ENCODE assay signal across 8 mouse cellular contexts in the genomic region with DNA sequence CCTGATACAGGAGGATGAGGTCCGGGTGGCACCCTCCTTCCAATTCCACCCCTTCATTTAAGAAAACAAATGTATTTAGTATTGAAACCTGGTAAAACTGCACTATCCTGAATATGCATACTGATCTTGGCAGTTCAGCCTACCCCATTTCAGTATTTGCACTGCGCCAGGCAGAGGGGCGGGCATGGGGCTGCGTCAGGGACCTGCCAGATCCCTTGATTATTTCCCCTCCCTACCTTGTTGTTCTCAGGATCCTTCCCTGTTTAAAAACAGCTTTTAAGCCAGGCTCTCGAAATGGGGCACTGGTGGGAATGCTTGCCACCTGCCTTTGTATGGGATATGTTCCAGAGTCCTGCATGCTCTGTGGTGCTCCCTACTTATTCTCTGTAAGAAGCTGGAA. TPM values are rescaled to one million over a fixed set of nuclear protein-coding genes. Genes with fewer than 3 reads are reported as not detected.
DNase-seq lines count a peak whose midpoint lies in the region; ATAC-seq and TF ChIP-seq lines count a peak whose summit lies in the region.

No protein-coding gene starts in this region.

- no peak for TF ChIP-seq CTCF in liver, adult 2 months (IDR thresholded peaks at IDR 0.05; ENCODE audit: low read depth, low read length)
- TF ChIP-seq CTCF in intestine, postnatal 0 days (IDR thresholded peaks at IDR 0.05; ENCODE audit: low read depth), result no peak
- TF ChIP-seq CTCF in small intestine, adult 2 months (IDR thresholded peaks at IDR 0.05; ENCODE audit: extremely low read depth, insufficient read length, insufficient replicate concordance, low read depth, low read length), result no peak

- TF ChIP-seq POLR2A in liver, adult 2 months (IDR thresholded peaks at IDR 0.05; ENCODE audit: extremely low read depth, insufficient read depth, low read length), result no peak
- no peak for TF ChIP-seq POLR2A in small intestine, adult 2 months (IDR thresholded peaks at IDR 0.05; ENCODE audit: low read depth, low read length)

- H3K79me2 ChIP-seq in liver, adult 2 months (ENCODE audit: control insufficient read depth, insufficient read depth, low read length), result peaks cover 26% of the 10 kb centered on the region

- 0 out of 2 replicates have a peak overlapping the region, but pooled peaks have one; percentile 89 for H3K9ac ChIP-seq in liver, adult 2 months (ENCODE audit: low read depth, low read length)
- peak overlapping the region; percentile 72 for H3K9ac ChIP-seq in embryonic facial prominence, embryonic 12.5 days
- peak overlapping the region; percentile 66; the same call in 1 of the 2 replicates for H3K9ac ChIP-seq in intestine, postnatal 0 days (ENCODE audit: low read depth, low read length)

- ATAC-seq in embryonic facial prominence, embryonic 12.5 days (ENCODE audit: insufficient number of reproducible peaks, insufficient read depth, low FRiP score, low TSS enrichment), result no peak
- no peak for ATAC-seq in intestine, postnatal 0 days

- H3K4me1 ChIP-seq in liver, adult 2 months (ENCODE audit: control insufficient read depth, insufficient read depth, low read length), result peaks cover 9% of the 10 kb centered on the region; the same call in 1 of the 2 replicates
- H3K4me1 ChIP-seq in embryonic facial prominence, embryonic 12.5 days, result peaks cover 25% of the 10 kb centered on the region; the same call in 1 of the 2 replicates
- H3K4me1 ChIP-seq in intestine, postnatal 0 days (replicated peaks; ENCODE audit: control insufficient read depth, insufficient read depth, low read length), result peaks cover 8% of the 10 kb centered on the region; the same call in 1 of the 2 replicates
- H3K4me1 ChIP-seq in small intestine, adult 2 months (ENCODE audit: control insufficient read depth, insufficient read depth, insufficient read length, low read length), result peaks cover 40% of the 10 kb centered on the region; the same call in 1 of the 2 replicates

- peak overlapping the region; percentile 92; the same call in 1 of the 2 replicates for H3K4me3 ChIP-seq in liver, adult 2 months (ENCODE audit: insufficient read depth, low read depth, low read length)
- peak overlapping the region; percentile 72 for H3K4me3 ChIP-seq in embryonic facial prominence, embryonic 12.5 days
- peak overlapping the region; percentile 85 for H3K4me3 ChIP-seq in intestine, postnatal 0 days (ENCODE audit: low read depth, low read length)
- peak overlapping the region; percentile 80 for H3K4me3 ChIP-seq in small intestine, adult 2 months (ENCODE audit: low read depth, low read length)

- H3K36me3 ChIP-seq in liver, adult 2 months (ENCODE audit: control insufficient read depth, insufficient read depth, low read length), result no peaks in the 10 kb centered on the region
- H3K36me3 ChIP-seq in embryonic facial prominence, embryonic 12.5 days, result no peaks in the 10 kb centered on the region
- no peaks in the 10 kb centered on the region for H3K36me3 ChIP-seq in intestine, postnatal 0 days (ENCODE audit: control insufficient read depth, insufficient read depth)
- no peaks in the 10 kb centered on the region for H3K36me3 ChIP-seq in small intestine, adult 2 months (ENCODE audit: control insufficient read depth, insufficient read depth, low read length)

- no peak for DNase-seq in liver, adult 2 months (ENCODE audit: extremely low read depth, low read depth, low spot score)
- DNase-seq in liver, result no peak
- no peak for DNase-seq in adrenal gland, adult 18-20 months (ENCODE audit: low spot score in 2 of 2)
- DNase-seq in spleen, postnatal 10 days (ENCODE audit: low spot score in 2 of 2), result no peak
- DNase-seq in adrenal gland, postnatal 36 days, result no peak

- 61% methylated on average over 5 of the region's 5 CpGs for WGBS in liver, adult 2 months
- WGBS in embryonic facial prominence, embryonic 12.5 days, result 42% methylated on average over 5 of the region's 5 CpGs
- WGBS in intestine, postnatal 0 days, result 36% methylated on average over 5 of the region's 5 CpGs
- 19% methylated on average over 5 of the region's 5 CpGs for WGBS in small intestine, adult 2 months

- H3K27ac ChIP-seq in liver, adult 2 months (replicated peaks; ENCODE audit: insufficient read depth, low read depth, low read length), result no peak overlapping the region
- H3K27ac ChIP-seq in embryonic facial prominence, embryonic 12.5 days, result no peak overlapping the region
- peak overlapping the region; percentile 50; the same call in 1 of the 2 replicates for H3K27ac ChIP-seq in intestine, postnatal 0 days (ENCODE audit: low read depth, low read length)
- H3K27ac ChIP-seq in small intestine, adult 2 months (ENCODE audit: insufficient read depth, low read depth, low read length), result peak overlapping the region; percentile 48

- H3K4me2 ChIP-seq in embryonic facial prominence, embryonic 12.5 days (replicated peaks), result peak overlapping the region; percentile 92
- H3K4me2 ChIP-seq in intestine, postnatal 0 days (replicated peaks; ENCODE audit: low read depth), result peak overlapping the region; percentile 96

- H3K9me3 ChIP-seq in embryonic facial prominence, embryonic 12.5 days, result no peaks in the 10 kb centered on the region
- no peaks in the 10 kb centered on the region for H3K9me3 ChIP-seq in intestine, postnatal 0 days (ENCODE audit: control insufficient read depth)

- no peaks in the 10 kb centered on the region for H3K27me3 ChIP-seq in liver, adult 2 months (ENCODE audit: control insufficient read depth, insufficient read depth, low read length)
- H3K27me3 ChIP-seq in embryonic facial prominence, embryonic 12.5 days, result no peaks in the 10 kb centered on the region
- no peaks in the 10 kb centered on the region for H3K27me3 ChIP-seq in intestine, postnatal 0 days (replicated peaks; ENCODE audit: control insufficient read depth, insufficient read depth, low read length)
- H3K27me3 ChIP-seq in small intestine, adult 2 months (ENCODE audit: control insufficient read depth, insufficient read depth, low read length), result no peaks in the 10 kb centered on the region

RNA-seq across cellular contexts. Expression of a gene that starts 1.7 kb away (rescaled TPM):
- total RNA-seq in liver, adult 2 months (2014; rRNA removed), result 8.5 and 10.5 TPM in 2 replicates
- 16.6 and 23.2 TPM in 2 replicates for polyA plus RNA-seq in liver, adult 2 months (2012; rRNA removed)
- 35.7 and 39.5 TPM in 2 replicates for polyA plus RNA-seq in embryonic facial prominence, embryonic 12.5 days (2016; fragmentation: Nextera tagmentation; extraction: Ambion mirVana)
- polyA plus RNA-seq in intestine, postnatal 0 days (2015; fragmentation: Nextera tagmentation; extraction: Ambion mirVana), result 32.3 and 35.4 TPM in 2 replicates
- polyA plus RNA-seq in small intestine, adult 2 months (2012; rRNA removed), result 35.9 and 63.4 TPM in 2 replicates
- 10 to 100 TPM; 23.2 to 25.2 TPM for total RNA-seq in adrenal gland, adult 18-20 months (2021)
- total RNA-seq in adrenal gland, postnatal 36 days (2021), result 10 to 100 TPM; 17.1 to 19.1 TPM

Comparison
In these comparisons a context has a peak if more than half of its experiments do, and no peak if none do; other contexts are left out.
1. H3K27ac ChIP-seq: peak in intestine, postnatal 0 days (single experiment) and small intestine, adult 2 months (single experiment); none in liver, adult 2 months (single experiment) and embryonic facial prominence, embryonic 12.5 days (single experiment).
2. Peak in every context shown above with its lines, with median percentiles within 50 percentile points of each other: H3K4me3 ChIP-seq and H3K9ac ChIP-seq.